Mouse (Mus musculus) kidney, adult 2 months (tissue): Measurements from ENCODE around the gene Mef2d.

Source experiments
- CTCF ChIP-seq: fragments of 200-500 bp; conservative IDR thresholded peaks from 2 replicates; pipeline ENCODE4 v1.5.1; 2011; ENCODE audit warnings: low read depth, mild to moderate bottlenecking, control low read depth, low read length, moderate library complexity, mixed read lengths; ENCODE audit not compliant: insufficient read depth, insufficient read length
- POLR2A ChIP-seq: fragments of 200-500 bp; IDR thresholded peaks from one replicate; pipeline ENCODE4 v1.6.1; 2011; ENCODE audit warnings: low read depth, low read length, control low read depth

DNA sequence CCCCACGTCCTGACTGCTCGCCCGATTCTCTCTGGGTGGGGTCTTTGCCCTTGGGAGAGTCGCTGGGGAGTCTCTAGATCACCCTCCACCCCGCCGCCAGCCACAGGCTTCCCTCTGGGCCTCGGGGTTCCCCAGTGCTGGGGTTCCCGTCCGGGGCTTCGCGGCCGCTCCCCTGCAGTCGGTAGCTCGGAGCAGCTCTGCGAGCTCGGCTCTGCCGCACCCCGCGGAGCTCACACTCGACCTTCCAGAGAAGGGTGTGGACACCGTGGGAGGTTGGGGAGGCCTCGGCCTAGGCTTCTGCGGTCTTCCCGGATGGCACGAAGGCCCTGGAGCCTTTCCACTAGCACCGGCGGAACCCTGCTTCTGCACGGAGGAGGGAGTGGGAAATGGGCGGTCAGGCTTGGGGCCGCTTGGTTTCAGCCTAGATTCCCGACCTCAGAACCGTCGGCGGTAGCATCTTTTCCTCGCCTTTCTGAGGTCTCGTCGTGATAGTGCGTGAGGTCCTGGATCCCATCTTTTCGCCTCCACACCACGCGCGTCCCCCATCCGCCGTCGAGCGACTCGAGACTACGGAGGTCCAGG, 72.9 kb downstream of the Mef2d start:
- TF ChIP-seq CTCF (no peak), POLR2A (no peak)
